ENCODE assay signal across 8 mouse cellular contexts in the genomic region with DNA sequence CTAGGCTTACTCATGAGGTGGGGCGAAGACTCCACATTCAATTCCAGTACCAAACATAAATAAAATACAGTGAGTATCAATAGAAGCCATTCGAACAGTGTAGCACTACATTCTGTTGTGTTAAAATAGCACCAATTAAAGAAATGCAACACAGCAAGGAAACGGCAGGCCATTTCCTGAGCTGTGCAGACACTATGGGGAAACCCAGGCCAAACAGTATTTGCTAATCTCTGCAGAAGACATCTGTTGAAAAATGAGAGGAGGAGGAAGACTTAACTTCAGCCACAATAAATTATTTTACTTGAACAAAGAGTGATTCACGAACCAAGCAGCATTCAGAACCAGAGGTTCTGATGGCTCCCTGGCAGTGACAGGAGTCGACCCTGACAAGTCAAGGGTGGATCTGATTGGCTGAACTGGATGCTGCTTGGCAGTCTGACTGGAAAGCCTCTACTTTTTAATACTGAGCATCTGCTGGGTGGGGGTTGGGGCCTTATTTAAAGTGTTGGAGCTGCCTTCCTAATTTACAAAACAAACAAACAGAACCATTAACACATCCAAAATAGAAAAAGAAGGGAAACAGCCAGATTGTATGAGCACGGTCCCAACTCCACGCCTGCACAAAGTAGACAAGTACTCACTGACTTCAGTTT.
DNase-seq lines count a peak whose midpoint lies in the region; ATAC-seq and TF ChIP-seq lines count a peak whose summit lies in the region.

No protein-coding gene starts in this region.

- ATAC-seq in forebrain, embryonic 16.5 days: peak; percentile 86

- intact Hi-C loops in left cerebral cortex, adult 2 months (cut with DNase I): loop anchor here (2.0 kb wide), 1 partner anchor 40 kb away; no protein-coding TSS in a partner anchor
- intact Hi-C loops in left cerebral cortex, postnatal 4 days (cut with DNase I): no loop called here

- H3K9ac ChIP-seq in forebrain, embryonic 16.5 days (replicated peaks; ENCODE audit: low read depth, low read length): no peak overlapping the region

- peak; percentile 29 to 70 for DNase-seq in adrenal gland, adult (ENCODE audit: inconsistent age in 2 of 2, low spot score in 1 of 2)
- DNase-seq in adrenal gland, adult 18-20 months (ENCODE audit: low spot score in 2 of 2): no peak
- DNase-seq in left cerebral cortex, adult 2 months (ENCODE audit: extremely low spot score in 1 of 2, low spot score in 2 of 2): peak in 1 of 2 experiments; percentile 23
- no peak for DNase-seq in left cerebral cortex, postnatal 4 days
- DNase-seq in layer of hippocampus, postnatal 36 days: peak; percentile 60 to 68
- no peak for DNase-seq in testis, postnatal 14 days (ENCODE audit: low spot score)
- no peak for DNase-seq in thymus, postnatal 36 days

- H3K27ac ChIP-seq in left cerebral cortex, adult 2 months: peak overlapping the region; percentile 10; the same call in 1 of the 2 replicates
- peak overlapping the region; percentile 26; the same call in 1 of the 2 replicates for H3K27ac ChIP-seq in forebrain, embryonic 16.5 days (ENCODE audit: low read length)

- H3K4me1 ChIP-seq in forebrain, embryonic 16.5 days (replicated peaks; ENCODE audit: control insufficient read depth, insufficient read depth, low read length): peaks cover 13% of the 10 kb centered on the region

- WGBS in forebrain, embryonic 16.5 days: 23% methylated on average over 7 of the region's 7 CpGs

- H3K4me3 ChIP-seq in left cerebral cortex, adult 2 months: no peak overlapping the region
- no peak overlapping the region for H3K4me3 ChIP-seq in forebrain, embryonic 16.5 days (replicated peaks; ENCODE audit: low read length)

- no peaks in the 10 kb centered on the region for H3K9me3 ChIP-seq in forebrain, embryonic 16.5 days (ENCODE audit: control insufficient read depth, low read length)

- H3K36me3 ChIP-seq in forebrain, embryonic 16.5 days (ENCODE audit: control insufficient read depth, insufficient read depth): no peaks in the 10 kb centered on the region

- peak overlapping the region; percentile 17; the same call in 1 of the 2 replicates for H3K4me2 ChIP-seq in forebrain, embryonic 16.5 days (ENCODE audit: low read length)

- no peaks in the 10 kb centered on the region for H3K27me3 ChIP-seq in forebrain, embryonic 16.5 days (replicated peaks; ENCODE audit: control insufficient read depth, insufficient read depth, low read length)

- TF ChIP-seq CTCF in left cerebral cortex, adult 2 months (IDR thresholded peaks at IDR 0.05): no peak

Comparison
In these comparisons a context has a peak if more than half of its experiments do, and no peak if none do; other contexts are left out.
1. DNase-seq: peak in adrenal gland, adult (2 of 2) and layer of hippocampus, postnatal 36 days (2 of 2); none in adrenal gland, adult 18-20 months (0 of 2), left cerebral cortex, postnatal 4 days (single experiment), testis, postnatal 14 days (single experiment) and thymus, postnatal 36 days (0 of 2).